Mouse (Mus musculus) natural killer cell, adult 2 months (primary cell): ENCODE results near the gene Trnau1ap.
"Not testable (repeated sequence)": the region's sequence is repeated elsewhere in the genome, so short reads cannot be mapped to it uniquely, and the experiment has no call there.

Source experiments
- DNase-seq, 2 experiments: peaks; one replicate each; pipeline ENCODE4 v3.0.0; 2022; ENCODE audit warnings: low spot score in 2 of 2

Gene Trnau1ap

GRCm38 (mm10) chr4:132301486-132301885 lies 27.9 kb downstream of the Trnau1ap start:
- no peak for DNase-seq

DNA sequence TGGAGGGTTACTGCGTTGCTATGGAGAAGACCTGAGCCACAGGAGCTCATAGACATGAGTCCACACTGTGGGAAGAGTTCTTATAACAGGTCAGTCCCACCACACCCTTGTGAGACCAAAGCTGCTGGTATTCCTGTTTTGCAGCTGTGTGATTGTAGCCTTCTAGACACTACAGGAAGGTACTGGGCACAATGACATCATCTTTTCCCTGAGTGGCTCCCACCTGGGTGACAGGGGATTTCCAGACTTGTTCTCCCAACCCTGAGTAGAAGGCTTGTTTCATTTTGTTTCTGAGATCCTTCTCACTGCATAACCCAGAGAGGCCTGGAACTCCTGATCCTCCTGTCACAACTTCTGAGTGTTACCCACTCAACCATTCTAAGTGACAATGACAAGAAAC lies 29.5 kb downstream of the Trnau1ap start:
- no peak for DNase-seq

GRCm38 (mm10) chr4:132295696-132296390 lies 33.5 kb downstream of the Trnau1ap start:
- DNase-seq: no peak

DNA sequence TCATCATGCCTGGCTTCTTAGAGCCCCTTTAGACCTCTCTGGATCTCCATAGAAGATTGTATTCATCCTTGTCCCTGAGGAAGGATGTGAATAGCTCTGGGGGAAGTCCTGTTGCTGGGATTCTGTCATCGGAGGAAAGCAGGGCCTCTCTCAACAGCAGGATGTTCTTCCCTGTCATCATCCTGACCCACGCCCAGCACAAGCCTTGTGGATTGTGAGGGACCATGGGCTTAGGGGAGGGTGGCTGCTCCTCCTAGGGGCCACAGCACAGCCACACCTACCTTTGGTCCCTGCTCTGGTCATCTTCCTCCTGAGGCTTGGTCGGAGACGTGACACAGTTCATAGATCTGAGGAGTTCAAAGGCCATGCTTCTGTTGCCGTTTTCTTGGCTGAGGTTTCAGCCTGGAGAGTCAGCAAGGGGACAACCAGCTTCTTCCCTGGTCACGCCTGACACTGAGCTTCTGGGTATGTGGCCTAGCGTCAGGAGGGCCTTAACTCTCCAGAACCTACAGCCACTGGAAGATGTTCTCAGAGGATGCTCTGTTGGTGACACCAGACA lies 35.6 kb downstream of the Trnau1ap start:
- DNase-seq: no peak

DNA sequence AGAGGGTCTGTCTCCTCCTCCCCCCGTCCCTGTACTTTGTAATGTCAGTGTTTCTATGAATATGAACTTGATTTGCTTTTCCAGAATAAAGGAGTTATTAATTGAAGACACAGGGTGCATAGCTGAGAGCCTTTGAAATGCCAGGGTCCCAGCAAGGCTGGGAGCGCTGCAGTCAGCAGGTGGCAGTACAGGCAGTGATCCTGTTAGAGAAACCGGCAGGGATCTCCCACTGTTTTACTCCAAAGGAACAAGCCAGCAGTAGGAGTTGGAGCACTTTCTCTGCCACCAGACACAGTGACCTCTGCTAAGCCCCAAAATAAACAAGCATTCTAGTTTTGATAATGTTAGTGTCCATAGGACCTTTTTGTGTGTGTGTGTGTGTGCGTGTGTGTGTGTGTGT lies 36.4 kb downstream of the Trnau1ap start:
- DNase-seq: no peak

- no peak for DNase-seq
Measured at GRCm38 (mm10) chr4:132291624-132292335, 37.6 kb downstream of the Trnau1ap start.

GRCm38 (mm10) chr4:132291056-132291455 lies 38.3 kb downstream of the Trnau1ap start:
- DNase-seq: no peak

- not testable (repeated sequence) for DNase-seq
Measured at GRCm38 (mm10) chr4:132288840-132289239, 40.5 kb downstream of the Trnau1ap start.

GRCm38 (mm10) chr4:132275949-132276348 lies 53.4 kb downstream of the Trnau1ap start:
- no peak for DNase-seq

DNA sequence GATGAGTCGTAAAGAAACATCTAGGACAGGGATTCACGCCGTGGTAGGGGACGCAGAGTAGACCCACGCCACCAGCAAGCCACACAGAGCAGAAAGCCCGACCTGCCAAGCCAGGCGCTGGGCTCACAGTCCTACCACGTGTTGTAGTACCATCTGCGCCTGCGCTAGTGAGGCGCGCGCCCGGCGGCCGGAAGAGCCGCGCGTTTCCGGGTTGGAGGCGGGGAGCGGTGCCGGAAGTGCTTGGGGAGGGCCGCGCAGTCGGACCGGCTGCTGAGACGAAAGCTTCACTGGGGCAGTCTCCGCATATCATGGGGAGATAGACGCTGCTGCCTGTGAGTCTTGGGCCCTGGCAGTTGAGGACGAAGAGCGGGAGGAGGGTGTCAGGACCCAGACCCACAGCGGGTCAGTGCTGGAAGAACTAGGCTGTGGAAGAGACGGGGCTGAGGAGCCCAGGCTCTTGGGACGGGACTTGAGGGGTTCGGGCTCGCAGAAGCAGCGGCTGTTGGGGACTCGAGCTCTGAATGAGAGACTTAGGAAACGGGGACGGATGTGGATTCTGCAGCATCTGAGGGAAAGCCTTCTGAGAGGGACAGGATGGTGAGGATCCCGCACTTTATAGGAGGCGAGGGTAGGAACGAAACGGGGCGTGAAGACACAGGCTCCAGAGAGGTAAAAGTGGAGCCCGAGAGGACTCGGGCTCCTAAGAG lies 55.0 kb downstream of the Trnau1ap start, which contains the start of gene Taf12:
Gene Taf12, plus strand, starts transcription at position 220 of the 707 bp plus-strand sequence.
- DNase-seq: peak; percentile 89 to 92

GRCm38 (mm10) chr4:132273166-132273565 lies 56.2 kb downstream of the Trnau1ap start:
- no peak for DNase-seq

DNA sequence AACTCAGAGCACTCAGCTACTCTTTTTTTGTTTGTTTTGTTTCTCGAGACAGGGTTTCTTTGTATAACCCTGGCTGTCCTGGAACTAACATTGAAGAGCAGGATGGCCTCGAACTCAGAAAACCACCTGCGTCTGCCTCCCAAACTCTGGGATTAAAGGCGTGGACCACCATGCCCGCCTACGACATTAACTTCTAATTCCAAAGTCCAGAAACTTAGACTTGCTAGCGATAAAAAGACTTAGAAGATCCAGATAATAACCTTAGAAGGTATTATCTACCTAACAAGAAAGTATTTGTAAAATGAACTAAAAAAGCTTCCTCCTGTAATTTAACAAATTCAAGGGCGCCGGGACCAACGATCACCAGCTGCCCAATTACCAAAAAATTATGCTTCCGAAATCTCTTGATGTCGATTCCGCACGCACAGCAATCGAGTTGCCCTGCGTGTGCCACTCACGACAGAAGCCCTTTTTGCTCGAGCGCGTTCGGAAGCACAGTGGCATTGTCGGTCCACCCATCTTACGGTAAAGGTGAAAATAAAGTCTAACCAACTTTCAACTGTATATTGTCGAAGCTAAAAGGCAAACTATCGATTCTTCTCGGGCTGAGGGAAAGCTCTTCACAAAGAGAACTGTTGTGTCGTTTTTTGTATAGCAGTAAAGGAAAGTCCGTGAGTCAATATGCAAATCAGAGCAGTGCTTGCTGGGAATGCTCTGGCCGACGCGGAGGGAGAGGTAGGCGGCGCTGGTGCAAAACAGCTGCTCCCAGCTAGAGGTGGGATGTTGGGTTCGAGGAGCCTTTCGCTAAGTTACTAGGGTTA lies 59.4 kb downstream of the Trnau1ap start:
- DNase-seq: peak; percentile 87 to 88

DNA sequence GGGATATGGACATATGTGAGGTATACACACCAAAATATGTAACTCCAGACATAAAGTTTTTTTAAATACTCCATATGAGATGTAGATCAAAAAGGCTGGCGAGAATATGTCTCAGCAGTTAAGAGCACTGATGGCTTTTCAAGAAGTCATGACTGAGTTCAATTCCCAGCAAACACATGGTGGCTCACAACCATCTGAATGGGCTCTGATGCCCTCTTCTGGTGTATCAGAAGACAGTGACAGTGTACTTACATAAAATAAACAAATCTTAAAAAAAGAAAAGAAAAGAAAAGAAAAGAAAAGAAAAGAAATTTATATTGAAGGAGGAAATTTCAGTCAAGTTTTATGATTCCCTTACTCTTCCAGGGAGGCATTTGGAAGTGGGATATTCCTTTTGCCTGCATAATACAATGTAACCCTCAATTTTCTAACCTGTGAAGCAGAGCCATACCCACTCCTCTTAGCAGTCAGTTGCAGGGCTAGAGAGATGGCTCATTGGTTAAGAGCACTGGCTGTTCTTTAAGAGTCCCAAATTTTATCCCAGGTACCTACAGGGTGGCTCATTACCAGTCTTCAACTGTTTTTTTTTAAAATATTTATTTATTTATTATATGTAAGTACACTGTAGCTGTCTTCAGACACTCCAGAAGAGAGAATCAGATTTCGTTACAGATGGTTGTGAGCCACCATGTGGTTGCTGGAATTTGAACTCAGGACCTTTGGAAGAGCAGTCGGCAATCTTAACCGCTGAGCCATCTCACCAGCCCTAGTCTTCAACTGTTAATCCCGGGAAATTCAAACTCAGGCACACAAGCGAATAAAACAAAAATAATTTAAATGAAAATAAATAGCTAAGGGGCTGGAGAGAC lies 60.2 kb downstream of the Trnau1ap start:
- peak in 1 of 2 experiments; percentile 48 for DNase-seq

GRCm38 (mm10) chr4:132266835-132267349 lies 62.4 kb downstream of the Trnau1ap start:
- DNase-seq: no peak

DNA sequence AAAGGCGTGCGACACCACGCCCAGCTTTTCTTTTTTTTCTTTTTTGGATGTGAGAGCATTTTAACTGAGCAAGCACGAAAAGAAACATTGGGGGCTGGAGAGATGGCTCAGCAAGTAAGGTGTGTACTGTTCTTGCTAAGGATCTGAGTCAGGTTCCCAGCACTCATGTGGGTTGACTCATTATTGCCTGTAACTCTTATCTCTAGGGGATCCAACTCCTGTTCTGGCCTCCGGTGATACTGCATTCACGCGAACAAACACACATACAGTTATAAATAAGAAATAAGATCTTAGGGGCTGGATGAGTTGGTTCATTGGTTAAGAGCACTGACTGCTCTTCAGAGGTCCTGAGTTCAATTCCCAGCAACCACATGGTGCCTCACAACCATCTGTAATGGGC lies 66.0 kb downstream of the Trnau1ap start:
- no peak for DNase-seq

DNA sequence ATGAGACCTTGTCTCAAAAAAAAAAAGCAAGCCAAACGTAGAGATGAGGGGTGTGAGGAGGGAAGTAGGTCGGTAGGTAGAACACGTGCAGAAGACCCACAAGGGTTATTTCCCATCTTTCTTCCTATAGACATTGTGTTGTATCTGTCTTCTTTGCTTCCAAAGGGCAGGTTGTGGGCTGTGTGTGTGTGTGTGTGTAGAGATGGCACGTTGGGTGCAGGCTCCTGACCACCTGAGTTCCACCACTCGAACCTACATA lies 67.1 kb downstream of the Trnau1ap start:
- no peak for DNase-seq
